Mouse (Mus musculus) neural tube, embryonic 10.5 days (tissue): ENCODE data around the gene Gpr68.
A peak's percentile ranks its signal among the peaks of the same experiment; 100 is the strongest.

Source experiments
- DNase-seq: peaks from one replicate; pipeline ENCODE4 v3.0.0-alpha.2; 2017; ENCODE audit warnings: low spot score; ENCODE audit errors: extremely low spot score

The Gpr68 gene

GRCm38 (mm10) chr12:100924646-100925339 is 16.8 kb upstream of the Gpr68 start:
- no peak for DNase-seq

GRCm38 (mm10) chr12:100910731-100911130 is 2.7 kb upstream of the Gpr68 start:
- no peak for DNase-seq

GRCm38 (mm10) chr12:100909765-100910164 is 1.8 kb upstream of the Gpr68 start:
- no peak for DNase-seq

- no peak for DNase-seq
Measured at GRCm38 (mm10) chr12:100908298-100909034, 468 bp upstream of the Gpr68 start.

GRCm38 (mm10) chr12:100906861-100907260 is 1.1 kb downstream of the Gpr68 start:
- no peak for DNase-seq

- DNase-seq: no peak
Measured at GRCm38 (mm10) chr12:100903761-100904160, 4.2 kb downstream of the Gpr68 start.

GRCm38 (mm10) chr12:100901386-100901785 is 6.6 kb downstream of the Gpr68 start:
- no peak for DNase-seq

- DNase-seq: no peak
Measured at GRCm38 (mm10) chr12:100900901-100901300, 7.1 kb downstream of the Gpr68 start.

- DNase-seq: peak; percentile 52
Measured at GRCm38 (mm10) chr12:100899111-100899640, 8.8 kb downstream of the Gpr68 start.

GRCm38 (mm10) chr12:100897736-100898650 is 10.0 kb downstream of the Gpr68 start:
- no peak for DNase-seq

- no peak for DNase-seq
Measured at GRCm38 (mm10) chr12:100896661-100897060, 11.3 kb downstream of the Gpr68 start.

- DNase-seq: no peak
Measured at GRCm38 (mm10) chr12:100895504-100895903, 12.5 kb downstream of the Gpr68 start.

GRCm38 (mm10) chr12:100890548-100890947 is 17.4 kb downstream of the Gpr68 start:
- no peak for DNase-seq

GRCm38 (mm10) chr12:100887801-100888258 is 20.2 kb downstream of the Gpr68 start:
- DNase-seq: no peak

GRCm38 (mm10) chr12:100886877-100887276 is 21.1 kb downstream of the Gpr68 start:
- DNase-seq: no peak

- DNase-seq: no peak
Measured at GRCm38 (mm10) chr12:100885585-100885984, 22.4 kb downstream of the Gpr68 start.

- no peak for DNase-seq
Measured at GRCm38 (mm10) chr12:100883168-100883567, 24.8 kb downstream of the Gpr68 start.

GRCm38 (mm10) chr12:100878556-100878955 is 29.4 kb downstream of the Gpr68 start:
- DNase-seq: no peak

- no peak for DNase-seq
Measured at GRCm38 (mm10) chr12:100877936-100878335, 30.1 kb downstream of the Gpr68 start.

- no peak for DNase-seq
Measured at GRCm38 (mm10) chr12:100875960-100876359, 32.0 kb downstream of the Gpr68 start.

- DNase-seq: no peak
Measured at GRCm38 (mm10) chr12:100875553-100875952, 32.4 kb downstream of the Gpr68 start.
